In genomic region chr8:57528036-57528435, GRCm38 (mm10) we compare ENCODE assay signal across 29 mouse cellular contexts.
"Had no signal": no experiment of that assay in that cellular context is flagged by ENCODE, and none has a peak within 500 bp of the region (broad histone marks: within the 10 kb centered on the region; RNA-seq: fewer than 3 reads in every experiment).

No protein-coding gene starts in this region.

- DNase-seq: liver; liver, embryonic 13.5 days; liver, postnatal 0 days; lung, adult 18-20 months; lung, adult 2 months; lung, embryonic 14.5 days; lung, postnatal 10 days; lung, postnatal 14 days; lung, postnatal 36 days; lung, postnatal 4 days; midbrain, embryonic 14.5 days had no signal

- H3K36me3 ChIP-seq: liver, embryonic 15.5 days; lung, embryonic 15.5 days; midbrain, embryonic 12.5 days; midbrain, embryonic 13.5 days; midbrain, embryonic 15.5 days had no signal

- H3K9ac ChIP-seq: limb, embryonic 12.5 days; limb, embryonic 13.5 days; liver, embryonic 12.5 days; liver, embryonic 13.5 days; liver, embryonic 14.5 days; liver, embryonic 15.5 days; liver, postnatal 0 days; lung, embryonic 14.5 days; lung, embryonic 15.5 days; midbrain, embryonic 12.5 days; midbrain, embryonic 13.5 days; midbrain, embryonic 15.5 days had no signal

- H3K4me3 ChIP-seq: left cerebral cortex, adult 2 months; limb, embryonic 12.5 days; limb, embryonic 13.5 days; liver, embryonic 12.5 days; liver, embryonic 13.5 days; liver, embryonic 15.5 days; lung, embryonic 15.5 days; megakaryocyte, embryonic 14.5 days; midbrain, embryonic 10.5 days; midbrain, embryonic 12.5 days; midbrain, embryonic 13.5 days; midbrain, embryonic 15.5 days; myocyte had no signal

- H3K4me2 ChIP-seq: limb, embryonic 12.5 days; limb, embryonic 13.5 days; liver, embryonic 11.5 days; liver, embryonic 12.5 days; liver, embryonic 13.5 days; liver, embryonic 15.5 days; lung, embryonic 14.5 days; lung, embryonic 15.5 days; midbrain, embryonic 11.5 days; midbrain, embryonic 12.5 days; midbrain, embryonic 13.5 days; midbrain, embryonic 15.5 days had no signal

- H3K4me1 ChIP-seq: limb, embryonic 13.5 days; liver, embryonic 13.5 days; midbrain, embryonic 10.5 days; midbrain, embryonic 12.5 days; midbrain, embryonic 13.5 days; midbrain, embryonic 15.5 days had no signal

- H3K27ac ChIP-seq: left cerebral cortex, adult 2 months; limb, embryonic 12.5 days; limb, embryonic 13.5 days; liver, embryonic 12.5 days; liver, embryonic 13.5 days; liver, embryonic 14.5 days; liver, embryonic 15.5 days; lung, embryonic 15.5 days; macrophage; midbrain, embryonic 10.5 days; midbrain, embryonic 12.5 days; midbrain, embryonic 13.5 days; midbrain, embryonic 15.5 days had no signal

- H3K27me3 ChIP-seq: limb, embryonic 12.5 days; limb, embryonic 13.5 days; liver, embryonic 12.5 days; liver, embryonic 13.5 days; liver, embryonic 15.5 days; lung, embryonic 15.5 days; megakaryocyte, embryonic 14.5 days; midbrain, embryonic 12.5 days; midbrain, embryonic 13.5 days; midbrain, embryonic 15.5 days had no signal

- H3K9me3 ChIP-seq: limb, embryonic 12.5 days; limb, embryonic 13.5 days; liver, embryonic 12.5 days; liver, embryonic 13.5 days; liver, embryonic 15.5 days; lung, embryonic 15.5 days; megakaryocyte, embryonic 14.5 days; midbrain, embryonic 10.5 days; midbrain, embryonic 12.5 days; midbrain, embryonic 13.5 days; midbrain, embryonic 15.5 days had no signal

- ATAC-seq: liver, embryonic 12.5 days; liver, postnatal 0 days; lung, postnatal 0 days; midbrain, embryonic 13.5 days; midbrain, embryonic 15.5 days; midbrain, embryonic 16.5 days had no signal
